In genomic region chr9:102353636-102354491, GRCm38 (mm10) we compare ENCODE assay signal across 10 mouse cellular contexts. TPM values are rescaled to one million over a fixed set of nuclear protein-coding genes. Genes with fewer than 3 reads are reported as not detected.
DNase-seq lines count a peak whose midpoint lies in the region; ATAC-seq and TF ChIP-seq lines count a peak whose summit lies in the region.
"Had no signal": no experiment of that assay in that cellular context is flagged by ENCODE, and none has a peak within 500 bp of the region (broad histone marks: within the 10 kb centered on the region; RNA-seq: fewer than 3 reads in every experiment).

No protein-coding gene starts in this region.

- peaks cover 32% of the 10 kb centered on the region for H3K27me3 ChIP-seq in liver, embryonic 14.5 days (ENCODE audit: control insufficient read depth, insufficient read depth, low read length)
- H3K27me3 ChIP-seq: CH12.LX had no signal

- no peak for TF ChIP-seq CTCF in left cerebral cortex, adult 2 months (IDR thresholded peaks at IDR 0.05)
- no peak for TF ChIP-seq CTCF in cortical plate, adult 2 months (IDR thresholded peaks at IDR 0.05; ENCODE audit: extremely low read depth, insufficient read depth, low read length)
- no peak for TF ChIP-seq CTCF in liver, embryonic 14.5 days (IDR thresholded peaks at IDR 0.05; ENCODE audit: low read depth)

- ATAC-seq in granulocyte monocyte progenitor cell, adult 5-6 weeks (replicated peaks; ENCODE audit: poor library complexity, severe bottlenecking) = peak; percentile 12; the same call in 1 of the 2 replicates
- ATAC-seq in liver, embryonic 14.5 days (ENCODE audit: insufficient read depth) = no peak

- 2% methylated on average over 68 of the region's 70 CpGs for WGBS in liver, embryonic 14.5 days (ENCODE audit: insufficient replicate concordance)

- intact Hi-C loops in left cerebral cortex, adult 2 months (cut with DNase I) = loop anchor here (1.0 to 5.0 kb wide), 5 partner anchors 87 to 1173 kb away; no protein-coding TSS in a partner anchor

- no peaks in the 10 kb centered on the region for H3K9me3 ChIP-seq in liver, embryonic 14.5 days (ENCODE audit: control insufficient read depth, low read length)

- peak overlapping the region; percentile 50 for H3K4me2 ChIP-seq in liver, embryonic 14.5 days (ENCODE audit: low read depth)

- no peaks in the 10 kb centered on the region for H3K36me3 ChIP-seq in liver, embryonic 14.5 days (replicated peaks; ENCODE audit: control insufficient read depth, insufficient read depth, low read depth)

- no peak for TF ChIP-seq POLR2A in cortical plate, adult 2 months (IDR thresholded peaks at IDR 0.05; ENCODE audit: extremely low read depth, insufficient read depth, low read length)

- H3K4me3 ChIP-seq in left cerebral cortex, adult 2 months = peak overlapping the region; percentile 71
- H3K4me3 ChIP-seq in cortical plate, adult 2 months (ENCODE audit: insufficient read depth, low read length) = peak overlapping the region; percentile 50
- peak overlapping the region in 1 of 2 experiments; percentile 20; a peak in 1 of 4 replicates for H3K4me3 ChIP-seq in liver, embryonic 14.5 days (ENCODE audit: insufficient read depth in 1 of 2, low read depth in 2 of 2, low read length in 2 of 2)

- no peaks in the 10 kb centered on the region for H3K4me1 ChIP-seq in cortical plate, adult 2 months (ENCODE audit: control insufficient read depth, insufficient read depth, low read length)
- no peaks in the 10 kb centered on the region for H3K4me1 ChIP-seq in liver, embryonic 14.5 days (replicated peaks; ENCODE audit: control insufficient read depth in 2 of 2, insufficient read depth in 2 of 2, low read length in 1 of 2)

- H3K27ac ChIP-seq in left cerebral cortex, adult 2 months = peak overlapping the region; percentile 76
- H3K27ac ChIP-seq in cortical plate, adult 2 months (ENCODE audit: insufficient read depth, low read length) = peak overlapping the region; percentile 3; the same call in 1 of the 2 replicates
- no peak overlapping the region for H3K27ac ChIP-seq in liver, embryonic 14.5 days

- peak in 1 of 2 experiments; percentile 57 for DNase-seq in left cerebral cortex, adult 2 months (ENCODE audit: extremely low spot score in 1 of 2, low spot score in 2 of 2)
- no peak for DNase-seq in left cerebral cortex, adult 11 months (ENCODE audit: low spot score)
- peak; percentile 9 for DNase-seq in kidney, adult 11 months
- DNase-seq in liver, embryonic 14.5 days (ENCODE audit: low read depth in 3 of 3, low spot score in 3 of 3) = no peak
- DNase-seq in right cerebral cortex, adult 2 months (ENCODE audit: low spot score in 2 of 2) = peak; percentile 47 to 60
- no peak for DNase-seq in spleen, postnatal 14 days (ENCODE audit: low spot score in 2 of 2)

- no peak overlapping the region for H3K9ac ChIP-seq in liver, embryonic 14.5 days (replicated peaks)

- no peak for TF ChIP-seq EP300 in liver, embryonic 14.5 days (IDR thresholded peaks at IDR 0.05; ENCODE audit: low read depth)

RNA-seq across cellular contexts. Expression of gene Ephb1, which starts 0.6 kb away (rescaled TPM):
- total RNA-seq in left cerebral cortex, adult 2 months (2021) = 10 to 100 TPM; 23.4 to 26.7 TPM
- 28.9 and 30.8 TPM in 2 replicates for polyA plus RNA-seq in cortical plate, adult 2 months (2012; rRNA removed)
- not detected in 2 replicates for total RNA-seq in granulocyte monocyte progenitor cell, adult 5-6 weeks (2014; fragmentation: Nextera tagmentation)
- not detected in 2 replicates for total RNA-seq in granulocyte monocyte progenitor cell, adult 5-6 weeks (2017)
- 0.25 and 0.28 TPM in 2 replicates for polyA plus RNA-seq in liver, embryonic 14.5 days (2012; rRNA removed)
- 0.19 and 0.29 TPM in 2 replicates for polyA plus RNA-seq in liver, embryonic 14.5 days (2014; fragmentation: Nextera tagmentation; extraction: Ambion mirVana)
- total RNA-seq: CH12.LX; neutrophil, adult 5-6 weeks had no signal

Comparison
In these comparisons a context has a peak if more than half of its experiments do, and no peak if none do; other contexts are left out.
1. DNase-seq: peak in kidney, adult 11 months (single experiment) and right cerebral cortex, adult 2 months (2 of 2); none in left cerebral cortex, adult 11 months (single experiment), liver, embryonic 14.5 days (0 of 3) and spleen, postnatal 14 days (0 of 2).
2. RNA of gene Ephb1, which starts 0.6 kb away (total RNA-seq): 23.4 to 26.7 TPM in left cerebral cortex, adult 2 months; not detected in granulocyte monocyte progenitor cell, adult 5-6 weeks; every median in the first group is over 10 times any median in the second.